Mouse (Mus musculus) CH12.LX (cell line): ENCODE data around the gene Smim13. TPM values are rescaled to one million over a fixed set of nuclear protein-coding genes. Genes with fewer than 3 reads are reported as not detected.

Experiments
- DNase-seq: peaks from one replicate; pipeline ENCODE4 v3.0.0-alpha.2; 2013; ENCODE audit errors: extremely low read depth
- H3K27ac ChIP-seq: 2 replicates; pipeline ENCODE4 v1.5.1; 2012; ENCODE audit warnings: low read depth, mild to moderate bottlenecking, control low read depth, moderate library complexity; ENCODE audit not compliant: insufficient read depth
- H3K27me3 ChIP-seq: replicated peaks from 2 replicates; pipeline ENCODE3; 2012; ENCODE audit warnings: inconsistent platforms
- H3K36me3 ChIP-seq, 2 experiments: replicated peaks in 1 of 2; 2 replicates each; pipeline versions ENCODE3 to v1.6.1; 2012; ENCODE audit warnings: inconsistent platforms in 1 of 2, low read length in 1 of 2, mild to moderate bottlenecking in 1 of 2, mixed read lengths in 1 of 2, moderate library complexity in 1 of 2; ENCODE audit not compliant: control insufficient read depth in 1 of 2, insufficient read depth in 1 of 2
- H3K4me1 ChIP-seq, 2 experiments: 2 replicates each; pipeline ENCODE4 v1.6.1; 2012; ENCODE audit warnings: inconsistent platforms in 1 of 2, moderate library complexity in 1 of 2; ENCODE audit not compliant: insufficient read depth in 2 of 2, control insufficient read depth in 1 of 2
- H3K4me2 ChIP-seq: 2 replicates; pipeline ENCODE4 v1.6.1; 2012; ENCODE audit warnings: low read depth, mild to moderate bottlenecking, control low read depth; ENCODE audit not compliant: poor library complexity, insufficient read depth, severe bottlenecking
- H3K4me3 ChIP-seq, 3 experiments: fragments of 150-350 bp in 1 of 3; sonication (generic) in 1 of 3; replicated peaks in 1 of 3; 2 replicates each; pipeline versions ENCODE3 to v1.5.1; 2011 to 2012; ENCODE audit warnings: low read depth in 2 of 3, low read length in 2 of 3, mild to moderate bottlenecking in 2 of 3, moderate library complexity in 2 of 3, control low read depth in 1 of 3, improper control_type of control experiment in 1 of 3, inconsistent platforms in 1 of 3, mixed read lengths in 1 of 3; ENCODE audit not compliant: poor library complexity in 1 of 3
- H3K79me2 ChIP-seq: replicated peaks from 2 replicates; pipeline ENCODE4 v1.6.1; 2012; ENCODE audit warnings: mild to moderate bottlenecking, moderate library complexity; ENCODE audit not compliant: control insufficient read depth, poor library complexity, insufficient read depth, severe bottlenecking; ENCODE audit errors: extremely low read depth
- H3K9ac ChIP-seq: 2 replicates; pipeline ENCODE4 v1.6.1; 2012; ENCODE audit warnings: low read depth, mild to moderate bottlenecking, control low read depth, moderate library complexity; ENCODE audit not compliant: insufficient read depth
- H3K9me3 ChIP-seq: replicated peaks from 2 replicates; pipeline ENCODE3; 2012; ENCODE audit warnings: low read length, inconsistent platforms, mixed read lengths
- CHD1 ChIP-seq: IDR thresholded peaks from 2 replicates; pipeline ENCODE4 v1.6.1; 2012; ENCODE audit warnings: low read depth, low read length, improper control_type of control experiment, inconsistent platforms
- CTCF ChIP-seq, 2 experiments: IDR thresholded peaks in 1 of 2; conservative IDR thresholded peaks in 1 of 2; 2 replicates each; pipeline ENCODE4 v1.5.1; 2011 to 2012; ENCODE audit warnings: low read depth in 2 of 2, low read length in 2 of 2, improper control_type of control experiment in 1 of 2, inconsistent platforms in 1 of 2, mild to moderate bottlenecking in 1 of 2, moderate library complexity in 1 of 2
- E2F4 ChIP-seq: IDR thresholded peaks from 2 replicates; pipeline ENCODE4 v1.6.1; 2011; ENCODE audit warnings: low read depth, low read length, improper control_type of control experiment; ENCODE audit not compliant: insufficient replicate concordance
- ELF1 ChIP-seq: IDR thresholded peaks from 2 replicates; pipeline ENCODE4 v1.6.1; 2014; ENCODE audit warnings: low read depth, mild to moderate bottlenecking, inconsistent platforms, low read length, improper control_type of control experiment
- ETS1 ChIP-seq: conservative IDR thresholded peaks from 2 replicates; pipeline ENCODE4 v1.6.1; 2012; ENCODE audit warnings: low read depth, mild to moderate bottlenecking, inconsistent platforms, low read length, improper control_type of control experiment, moderate library complexity
- GABPA ChIP-seq: IDR thresholded peaks from 2 replicates; pipeline ENCODE4 v1.6.1; 2012; ENCODE audit warnings: low read depth, low read length, improper control_type of control experiment, inconsistent platforms; ENCODE audit not compliant: insufficient replicate concordance
- HCFC1 ChIP-seq: IDR thresholded peaks from 2 replicates; pipeline ENCODE4 v1.6.1; 2012; ENCODE audit warnings: low read depth, mild to moderate bottlenecking, inconsistent platforms, low read length, improper control_type of control experiment
- IRF4 ChIP-seq: IDR thresholded peaks from 2 replicates; pipeline ENCODE4 v1.6.1; 2014; ENCODE audit warnings: low read depth, mild to moderate bottlenecking, inconsistent platforms, low read length, improper control_type of control experiment
- JUN ChIP-seq: IDR thresholded peaks from 2 replicates; pipeline ENCODE4 v1.6.1; 2011; ENCODE audit warnings: low read depth, mild to moderate bottlenecking, low read length, improper control_type of control experiment, moderate library complexity; ENCODE audit not compliant: insufficient read depth
- JUND ChIP-seq: conservative IDR thresholded peaks from 2 replicates; pipeline ENCODE4 v1.6.1; 2011; ENCODE audit warnings: low read depth, low read length, improper control_type of control experiment
- MAX ChIP-seq: IDR thresholded peaks from 2 replicates; pipeline ENCODE4 v1.6.1; 2011; ENCODE audit warnings: low read length, improper control_type of control experiment
- MEF2A ChIP-seq: IDR thresholded peaks from 2 replicates; pipeline ENCODE4 v1.6.1; 2014; ENCODE audit warnings: low read depth, mild to moderate bottlenecking, inconsistent platforms, low read length, improper control_type of control experiment, borderline replicate concordance
- NELFE ChIP-seq: IDR thresholded peaks from 2 replicates; pipeline ENCODE4 v1.6.1; 2011; ENCODE audit warnings: low read depth, low read length, improper control_type of control experiment
- NRF1 ChIP-seq: IDR thresholded peaks from 2 replicates; pipeline ENCODE4 v1.6.1; 2014; ENCODE audit warnings: low read depth, mild to moderate bottlenecking, inconsistent platforms, low read length, improper control_type of control experiment, moderate library complexity
- PAX5 ChIP-seq: IDR thresholded peaks from 2 replicates; pipeline ENCODE4 v1.6.1; 2012; ENCODE audit warnings: low read length, inconsistent platforms, mixed read lengths
- POLR2A ChIP-seq: IDR thresholded peaks from 2 replicates; pipeline ENCODE4 v1.6.1; 2011; ENCODE audit warnings: low read depth, mild to moderate bottlenecking, improper control_type of control experiment, low read length
- POLR2AphosphoS2 ChIP-seq: IDR thresholded peaks from 2 replicates; pipeline ENCODE4 v1.6.1; 2011; ENCODE audit warnings: low read depth, low read length, improper control_type of control experiment
- RAD21 ChIP-seq: IDR thresholded peaks from 2 replicates; pipeline ENCODE4 v1.6.1; 2011; ENCODE audit warnings: low read depth, mild to moderate bottlenecking, low read length, improper control_type of control experiment, moderate library complexity
- SIN3A ChIP-seq: IDR thresholded peaks from 2 replicates; pipeline ENCODE4 v1.6.1; 2012; ENCODE audit warnings: low read length, improper control_type of control experiment, inconsistent platforms
- SMC3 ChIP-seq: IDR thresholded peaks from 2 replicates; pipeline ENCODE4 v1.6.1; 2011; ENCODE audit warnings: low read depth, low read length, improper control_type of control experiment
- USF1 ChIP-seq: IDR thresholded peaks from 2 replicates; pipeline ENCODE4 v1.6.1; 2014; ENCODE audit warnings: low read depth, mild to moderate bottlenecking, inconsistent platforms, low read length, improper control_type of control experiment
- USF2 ChIP-seq: conservative IDR thresholded peaks from 2 replicates; pipeline ENCODE4 v1.6.1; 2011; ENCODE audit warnings: low read depth, low read length, improper control_type of control experiment
- ZC3H11A ChIP-seq: IDR thresholded peaks from 2 replicates; pipeline ENCODE4 v1.6.1; 2012; ENCODE audit warnings: low read depth, mild to moderate bottlenecking, inconsistent platforms, low read length, improper control_type of control experiment
- ZKSCAN1 ChIP-seq: IDR thresholded peaks from 2 replicates; pipeline ENCODE4 v1.6.1; 2012; ENCODE audit warnings: low read depth, inconsistent platforms, low read length, improper control_type of control experiment, borderline replicate concordance
- ZNF384 ChIP-seq: IDR thresholded peaks from 2 replicates; pipeline ENCODE4 v1.6.1; 2012; ENCODE audit warnings: low read depth, low read length, improper control_type of control experiment, inconsistent platforms
- dilution Hi-C: fragments of 300-500 bp; cut with MboI; formaldehyde crosslinking; loops from 2 replicates; pipeline ENCODE4 v1.14.3; 2020; ENCODE audit warnings: low sequenced_read_pairs; ENCODE audit not compliant: extremely low pct_unique_long_range_greater_than_20kb, extremely low pct_ligation_motif_present
- in situ Hi-C: fragments of 300-500 bp; cut with MboI; formaldehyde crosslinking; loops from 3 replicates; pipeline ENCODE4 v1.14.3; 2019; ENCODE audit warnings: low sequenced_read_pairs, low pct_ligation_motif_present, low pct_unique_long_range_greater_than_20kb, mixed read lengths
- polyA plus RNA-seq: library from polyadenylated mRNA; unstranded; fragments of >175 nt; gene quantifications from 2 replicates; pipeline ENCODE4 v1.2.1, GENCODE M21; 2012; ENCODE audit warnings: low read depth; ENCODE audit not compliant: insufficient read length
- total RNA-seq, 2 experiments: library from RNA; depleted of rRNA; stranded (reverse); fragments of 300-350 nt in 1 of 2; fragments of >200 nt in 1 of 2; gene quantifications; 2 replicates each; pipeline ENCODE4 v1.2.3; 2012 to 2014

Gene Smim13
- total and polyA plus RNA-seq, 3 experiments: 4.4 to 13.4 (median 11.6) TPM

- Histone ChIP-seq H3K4me2 (no peak overlapping the region), H3K79me2 (no peaks in the 10 kb centered on the region), H3K36me3 (no peaks in the 10 kb centered on the region)
- TF ChIP-seq IRF4 (no peak), POLR2AphosphoS2 (no peak), HCFC1 (no peak), GABPA (no peak), CHD1 (no peak), NELFE (no peak), ELF1 (no peak), SIN3A (no peak), ETS1 (no peak), USF2 (no peak), PAX5 (no peak), POLR2A (no peak), NRF1 (no peak), ZKSCAN1 (no peak), JUN (no peak), SMC3 (no peak), MAX (no peak)
- TF ChIP-seq, all 38 proteins: peak for 0
- in situ Hi-C loops: loop anchor here (10.0 to 25.0 kb wide), 3 partner anchors 153 to 393 kb away; partner anchors contain the start of genes Pak1ip1 and Tmem14c
- dilution Hi-C loops: no loop called here
- peaks cover 5% of the 10 kb centered on the region for H3K9me3 ChIP-seq
- DNase-seq: no peak
- no peak overlapping the region for H3K27ac ChIP-seq
- no peak overlapping the region for H3K4me3 ChIP-seq
- H3K4me1 ChIP-seq: peaks cover 0 to 25% of the 10 kb centered on the region in 2 experiments; a peak in 2 of 4 replicates
- no peaks in the 10 kb centered on the region for H3K27me3 ChIP-seq
- no peak overlapping the region for H3K9ac ChIP-seq
Measured at GRCm38 (mm10) chr13:41238035-41238804, 11.4 kb upstream of the Smim13 start.

DNA sequence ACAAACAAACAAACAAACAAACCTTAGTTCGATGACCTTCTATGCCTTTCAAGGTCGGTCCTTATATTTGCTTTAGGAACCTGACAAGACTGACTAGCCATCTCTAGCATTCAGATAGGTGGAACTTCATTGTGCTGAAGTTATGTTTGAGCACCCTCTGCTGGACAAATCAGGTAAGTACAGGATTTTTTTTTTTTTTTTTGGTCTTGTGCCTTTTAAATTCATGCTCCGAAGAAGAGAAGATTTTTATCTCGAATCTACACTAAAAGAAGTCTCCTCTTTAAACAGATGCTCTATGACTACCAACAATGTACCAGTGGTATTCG, 10.9 kb upstream of the Smim13 start:
- peak; percentile 35; the same call in 1 of the 2 replicates for TF ChIP-seq SIN3A
- TF ChIP-seq E2F4: no peak
- peak; percentile 52 to 96 for TF ChIP-seq CTCF (conservative IDR thresholded peaks at IDR 0.05 in 1 of 2, IDR thresholded peaks at IDR 0.05 in 1 of 2; ENCODE audit: low read depth in 2 of 2, low read length in 2 of 2)
- TF ChIP-seq JUND: peak; percentile 41; the same call in 1 of the 2 replicates
- TF ChIP-seq USF1: no peak
- TF ChIP-seq SMC3: peak; percentile 89
- TF ChIP-seq ZC3H11A: peak; percentile 81
- TF ChIP-seq MEF2A: no peak
- TF ChIP-seq ZKSCAN1: no peak
- peak; percentile 99 for TF ChIP-seq ZNF384
- no peak for TF ChIP-seq ETS1
- no peak; the same call in none of the 2 replicates for TF ChIP-seq RAD21

More for the DNA sequence above, 10.9 kb upstream of the Smim13 start:
- Histone ChIP-seq H3K79me2 (no peaks in the 10 kb centered on the region), H3K27ac (no peak overlapping the region), H3K36me3 (no peaks in the 10 kb centered on the region), H3K4me1 (peaks cover 0 to 25% of the 10 kb centered on the region in 2 experiments; a peak in 2 of 4 replicates), H3K9me3 (peaks cover 5% of the 10 kb centered on the region), H3K9ac (no peak overlapping the region), H3K4me3 (no peak overlapping the region), H3K4me2 (peak overlapping the region; percentile 2; the same call in 1 of the 2 replicates), H3K27me3 (no peaks in the 10 kb centered on the region)
- in situ Hi-C loops: loop anchor here (10.0 to 25.0 kb wide), 3 partner anchors 154 to 394 kb away; partner anchors contain the start of genes Pak1ip1 and Tmem14c
- dilution Hi-C loops: no loop called here
- DNase-seq: peak; percentile 59
